Mouse (Mus musculus) bone marrow macrophage, adult 2 months (primary cell): ENCODE measurements at regions not wholly inside any gene's neighbourhood (a gene's known extent, or its start where the extent isn't known, plus 50 kb on each side); places are given as distances from the start of the nearest gene placed in this dataset.

Experiments used
- CTCF ChIP-seq: IDR thresholded peaks from 2 replicates; pipeline ENCODE4 v1.5.1; 2012; ENCODE audit warnings: low read depth, mild to moderate bottlenecking, low read length, moderate library complexity
- POLR2A ChIP-seq: IDR thresholded peaks from 2 replicates; pipeline ENCODE4 v1.6.1; 2012; ENCODE audit warnings: mild to moderate bottlenecking, low read depth, low read length, borderline replicate concordance

- TF ChIP-seq CTCF (no peak), POLR2A (no peak)
Measured at GRCm38 (mm10) chr13:44663062-44663461, 66.2 kb upstream of the Jarid2 start.
